Mouse (Mus musculus): ENCODE data around the gene Tbc1d9. TPM values are rescaled to one million over a fixed set of nuclear protein-coding genes. Genes with fewer than 3 reads are reported as not detected.

Tbc1d9 gene
- polyA plus RNA-seq, 1 experiment from 2014 or later, result 1.4 TPM

DNA sequence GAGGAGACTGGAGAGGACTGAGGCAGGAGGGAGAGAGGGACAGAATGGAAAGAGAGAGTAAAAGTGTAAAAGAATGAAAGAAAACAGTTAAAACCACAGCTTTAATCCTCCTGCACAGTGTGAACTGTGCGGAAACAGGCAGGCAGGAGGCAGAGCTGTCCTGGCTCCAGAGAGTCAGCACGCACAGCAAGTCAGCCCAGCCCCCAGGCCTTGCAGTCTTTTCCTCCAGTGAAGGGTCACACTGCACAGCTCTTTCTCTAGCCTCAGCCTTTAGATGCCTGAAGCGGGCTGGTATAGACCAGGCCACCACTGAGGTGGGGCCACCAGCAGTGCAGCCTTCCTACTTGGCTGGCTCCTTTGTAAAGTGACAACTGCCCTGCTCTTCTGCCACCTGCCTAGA lies 155.4 kb downstream of the Tbc1d9 start:
- ATAC-seq (ENCODE audit: low read depth), result no peak
- WGBS, result 96% methylated on average over 3 of the region's 3 CpGs
- H3K27me3 ChIP-seq (ENCODE audit: control insufficient read depth, insufficient read depth, low read depth, low read length), result no peaks in the 10 kb centered on the region

DNA sequence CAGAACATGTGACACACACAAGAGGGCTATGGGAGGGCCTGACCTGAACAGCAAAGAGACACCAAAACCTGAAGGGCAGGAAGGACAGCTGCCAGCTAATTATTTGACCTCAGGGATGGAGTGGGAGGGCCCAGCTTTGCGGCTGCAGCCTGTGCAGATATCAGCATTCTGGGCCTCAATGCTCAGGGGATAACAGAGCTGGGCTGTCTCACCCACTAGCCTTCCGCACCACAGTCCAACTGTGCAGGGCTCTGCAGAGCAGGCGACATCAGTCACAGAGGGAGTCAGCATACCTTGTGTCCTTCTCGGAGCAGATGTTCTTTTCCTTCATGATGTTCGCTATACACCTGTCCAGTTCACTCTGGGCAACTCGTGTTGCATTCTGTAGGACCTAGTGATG lies 157.2 kb downstream of the Tbc1d9 start:
- no peaks in the 10 kb centered on the region for H3K27me3 ChIP-seq (ENCODE audit: control insufficient read depth, insufficient read depth, low read depth, low read length)
- H3K4me2 ChIP-seq (ENCODE audit: low read depth, low read length), result no peak overlapping the region
- no peaks in the 10 kb centered on the region for H3K9me3 ChIP-seq (ENCODE audit: control insufficient read depth, low read length)
- no peak for ATAC-seq (ENCODE audit: low read depth)
- H3K27ac ChIP-seq (ENCODE audit: low read length), result no peak overlapping the region
- WGBS, result 89% methylated on average over 6 of the region's 6 CpGs
- no peak overlapping the region for H3K9ac ChIP-seq (ENCODE audit: low read length)
- no peaks in the 10 kb centered on the region for H3K4me1 ChIP-seq (replicated peaks; ENCODE audit: control insufficient read depth, insufficient read depth, low read length)
- no peak overlapping the region for H3K4me3 ChIP-seq (ENCODE audit: low read length)
- H3K36me3 ChIP-seq (ENCODE audit: control insufficient read depth, insufficient read depth, low read length), result peaks cover 8% of the 10 kb centered on the region

More for the DNA sequence above, 155.4 kb downstream of the Tbc1d9 start:
- Histone ChIP-seq H3K36me3 (ENCODE audit: control insufficient read depth, insufficient read depth, low read length) (peaks cover 11% of the 10 kb centered on the region), H3K4me1 (replicated peaks; ENCODE audit: control insufficient read depth, insufficient read depth, low read length) (no peaks in the 10 kb centered on the region), H3K4me3 (ENCODE audit: low read length) (no peak overlapping the region), H3K9me3 (ENCODE audit: control insufficient read depth, low read length) (no peaks in the 10 kb centered on the region), H3K9ac (ENCODE audit: low read length) (no peak overlapping the region), H3K27ac (ENCODE audit: low read length) (no peak overlapping the region), H3K4me2 (ENCODE audit: low read depth, low read length) (no peak overlapping the region)

Other genes with a start within 250 kb of the Tbc1d9 start
- gene Gm10645, start 818 bp downstream of the Tbc1d9 start, polyA plus RNA-seq (2015; fragmentation: Nextera tagmentation; extraction: Ambion mirVana), result 0.23 and 0.89 TPM in 2 replicates
- 0.16 TPM in 1 of 2 replicates, not detected in the other for gene Ucp1, start 125.0 kb downstream of the Tbc1d9 start, polyA plus RNA-seq (2015; fragmentation: Nextera tagmentation; extraction: Ambion mirVana)
- gene Elmod2, start 167.1 kb downstream of the Tbc1d9 start, polyA plus RNA-seq (2015; fragmentation: Nextera tagmentation; extraction: Ambion mirVana), result 16.5 and 17.0 TPM in 2 replicates
- not detected in 2 replicates for gene Mgat4d, start 183.1 kb downstream of the Tbc1d9 start, polyA plus RNA-seq (2015; fragmentation: Nextera tagmentation; extraction: Ambion mirVana)
- gene Clgn, start 224.5 kb downstream of the Tbc1d9 start, polyA plus RNA-seq (2015; fragmentation: Nextera tagmentation; extraction: Ambion mirVana), result 0.05 and 0.14 TPM in 2 replicates

All from lung, embryonic 16.5 days (tissue).